Mouse (Mus musculus) stomach, postnatal 0 days (tissue): ENCODE data around the gene Prss27. TPM values are rescaled to one million over a fixed set of nuclear protein-coding genes. Genes with fewer than 3 reads are reported as not detected.

Experiments used
- ATAC-seq: fragments of 200-750 bp; cut with Nextera tagmentation; 2 replicates; pipeline ENCODE4 v1.8.0; 2017; ENCODE audit not compliant: low FRiP score, low TSS enrichment
- DNase-seq: peaks from one replicate; pipeline ENCODE4 v3.0.0-alpha.2; 2016; ENCODE audit warnings: low spot score
- H3K27ac ChIP-seq: fragments of 300-500 bp; sonication (generic); replicated peaks from 2 replicates; pipeline ENCODE4 v1.5.1; 2014; ENCODE audit warnings: mild to moderate bottlenecking, control low read depth
- H3K27me3 ChIP-seq: fragments of 300-500 bp; sonication (generic); 2 replicates; pipeline ENCODE4 v1.6.1; 2014; ENCODE audit warnings: low read length; ENCODE audit not compliant: control insufficient read depth, insufficient read depth
- H3K36me3 ChIP-seq: fragments of 300-500 bp; sonication (generic); 2 replicates; pipeline ENCODE4 v1.6.1; 2014; ENCODE audit warnings: low read length, mixed read lengths; ENCODE audit not compliant: control insufficient read depth, insufficient read depth
- H3K4me1 ChIP-seq: fragments of 300-500 bp; sonication (generic); replicated peaks from 2 replicates; pipeline ENCODE4 v1.6.1; 2014; ENCODE audit warnings: antibody characterized with exemption; ENCODE audit not compliant: control insufficient read depth, insufficient read depth
- H3K4me2 ChIP-seq: fragments of 300-500 bp; sonication (generic); replicated peaks from 2 replicates; pipeline ENCODE4 v1.6.1; 2014; ENCODE audit warnings: low read depth, mild to moderate bottlenecking, control low read depth, moderate library complexity
- H3K4me3 ChIP-seq: fragments of 300-500 bp; sonication (generic); 2 replicates; pipeline ENCODE4 v1.5.1; 2014; ENCODE audit warnings: low read depth, low read length, control low read depth
- H3K9ac ChIP-seq: fragments of 300-500 bp; sonication (generic); 2 replicates; pipeline ENCODE4 v1.6.1; 2014; ENCODE audit warnings: mild to moderate bottlenecking, low read length, control low read depth, mixed read lengths
- H3K9me3 ChIP-seq: fragments of 300-500 bp; sonication (generic); 2 replicates; pipeline ENCODE4 v1.6.1; 2016; ENCODE audit warnings: low read length; ENCODE audit not compliant: control insufficient read depth
- CTCF ChIP-seq: IDR thresholded peaks from 2 replicates; pipeline ENCODE4 v1.5.1; 2016; ENCODE audit warnings: antibody characterized with exemption, low read depth, mild to moderate bottlenecking, moderate library complexity
- EP300 ChIP-seq: optimal IDR thresholded peaks from 2 replicates; pipeline ENCODE3; 2016; ENCODE audit warnings: antibody characterized with exemption
- WGBS: fragments of 180-500 bp; shearing (Covaris S2); extraction: QIAGEN DNeasy Blood & Tissue Kit; methylation state at CpG from one replicate; pipeline ENCODE4 v1.1.7; 2014; 5-methylcytosine and 5-hydroxymethylcytosine counted together
- polyA plus RNA-seq: library from polyadenylated mRNA; unstranded; fragments of >200 nt; fragmentation: Nextera tagmentation; extraction: Ambion mirVana; gene quantifications from 2 replicates; pipeline ENCODE4 v1.2.1, GENCODE M21; 2015

Gene Prss27
- polyA plus RNA-seq, result 40.8 and 47.1 TPM in 2 replicates

- no peak within 1 kb of the TSS for H3K4me3 ChIP-seq
- WGBS, result 72% methylated on average over 4 of the region's 4 CpGs
- H3K27ac ChIP-seq, result peak within 1 kb of the TSS; percentile 56
- no peaks in the 10 kb centered on the region for H3K9me3 ChIP-seq
- H3K4me2 ChIP-seq, result no peak within 1 kb of the TSS
- ATAC-seq (no peak), DNase-seq (no peak)
- no peak within 1 kb of the TSS for H3K9ac ChIP-seq
- no peak for TF ChIP-seq CTCF
- no peak for TF ChIP-seq EP300
- H3K27me3 ChIP-seq, result no peaks in the 10 kb centered on the region
- H3K4me1 ChIP-seq, result no peaks in the 10 kb centered on the region
- no peaks in the 10 kb centered on the region for H3K36me3 ChIP-seq
Observed at GRCm38 (mm10) chr17:24037844-24038243, at the start of gene Prss27. Gene Prss27 (plus strand): TSS chr17:24038144.

- 35% methylated on average over 2 of the region's 2 CpGs for WGBS
- ATAC-seq, result no peak
- Histone ChIP-seq H3K4me2 (no peak overlapping the region), H3K9me3 (no peaks in the 10 kb centered on the region), H3K4me1 (no peaks in the 10 kb centered on the region), H3K27me3 (no peaks in the 10 kb centered on the region), H3K36me3 (no peaks in the 10 kb centered on the region), H3K9ac (no peak overlapping the region), H3K27ac (no peak overlapping the region), H3K4me3 (no peak overlapping the region)
- DNase-seq, result no peak
- TF ChIP-seq CTCF (no peak), EP300 (no peak)
Observed at GRCm38 (mm10) chr17:23989802-23990201, 48.1 kb upstream of the Prss27 start.

GRCm38 (mm10) chr17:23992789-23993553 is 45.0 kb upstream of the Prss27 start:
- DNase-seq (no peak), ATAC-seq (peak; percentile 30)
- 60% methylated on average over 9 of the region's 9 CpGs for WGBS
- no peaks in the 10 kb centered on the region for H3K36me3 ChIP-seq
- H3K4me1 ChIP-seq, result no peaks in the 10 kb centered on the region
- 0 out of 2 replicates have a peak overlapping the region, but pooled peaks have one; percentile 27 for H3K9ac ChIP-seq
- peak overlapping the region; percentile 8; the same call in 1 of the 2 replicates for H3K4me3 ChIP-seq
- no peak overlapping the region for H3K27ac ChIP-seq
- H3K27me3 ChIP-seq, result no peaks in the 10 kb centered on the region
- H3K4me2 ChIP-seq, result peak overlapping the region; percentile 46; the same call in 1 of the 2 replicates
- no peak for TF ChIP-seq CTCF
- no peak for TF ChIP-seq EP300
- no peaks in the 10 kb centered on the region for H3K9me3 ChIP-seq

GRCm38 (mm10) chr17:23993559-23994428 is 44.1 kb upstream of the Prss27 start:
- Histone ChIP-seq H3K9ac (peak overlapping the region; percentile 53), H3K27ac (no peak overlapping the region)

GRCm38 (mm10) chr17:23994667-23995066 is 43.3 kb upstream of the Prss27 start:
- H3K4me2 ChIP-seq, result no peak overlapping the region
- ATAC-seq (no peak), DNase-seq (no peak)
- H3K9me3 ChIP-seq, result no peaks in the 10 kb centered on the region
- no peak overlapping the region for H3K9ac ChIP-seq
- WGBS, result 51% methylated on average over 7 of the region's 7 CpGs
- no peak overlapping the region for H3K4me3 ChIP-seq
- no peaks in the 10 kb centered on the region for H3K36me3 ChIP-seq
- TF ChIP-seq CTCF (no peak), EP300 (no peak)
- H3K27ac ChIP-seq, result no peak overlapping the region
- H3K4me1 ChIP-seq, result no peaks in the 10 kb centered on the region
- H3K27me3 ChIP-seq, result no peaks in the 10 kb centered on the region

More at GRCm38 (mm10) chr17:23993559-23994428, 44.1 kb upstream of the Prss27 start:
- Histone ChIP-seq H3K9me3 (no peaks in the 10 kb centered on the region), H3K27me3 (no peaks in the 10 kb centered on the region), H3K4me2 (peak overlapping the region; percentile 46), H3K36me3 (no peaks in the 10 kb centered on the region), H3K4me3 (peak overlapping the region; percentile 17; the same call in 1 of the 2 replicates), H3K4me1 (no peaks in the 10 kb centered on the region)
- WGBS, result 9% methylated on average over 30 of the region's 31 CpGs
- peak; percentile 94 for DNase-seq
- TF ChIP-seq CTCF (peak; percentile 88), EP300 (peak; percentile 35)
- ATAC-seq, result peak; percentile 64
